Mouse (Mus musculus) kidney, embryonic 15.5 days (tissue): ENCODE data around the gene Olfr1444. TPM values are rescaled to one million over a fixed set of nuclear protein-coding genes. Genes with fewer than 3 reads are reported as not detected.

ENCODE experiments used
- ATAC-seq: fragments of 200-750 bp; cut with Nextera tagmentation; replicated peaks from 2 replicates; pipeline ENCODE4 v1.8.0; 2017; ENCODE audit warnings: moderate TSS enrichment; ENCODE audit not compliant: low FRiP score
- H3K27ac ChIP-seq: fragments of 300-500 bp; sonication (generic); 2 replicates; pipeline ENCODE4 v1.5.1; 2015; ENCODE audit warnings: mild to moderate bottlenecking, inconsistent platforms
- H3K27me3 ChIP-seq: fragments of 300-500 bp; sonication (generic); 2 replicates; pipeline ENCODE4 v1.6.1; 2015; ENCODE audit warnings: inconsistent platforms
- H3K36me3 ChIP-seq: fragments of 300-500 bp; sonication (generic); 2 replicates; pipeline ENCODE4 v1.6.1; 2015; ENCODE audit warnings: inconsistent platforms
- H3K4me1 ChIP-seq: fragments of 300-500 bp; sonication (generic); 2 replicates; pipeline ENCODE4 v1.6.1; 2015; ENCODE audit warnings: inconsistent platforms
- H3K4me2 ChIP-seq: fragments of 300-500 bp; sonication (generic); 2 replicates; pipeline ENCODE4 v1.6.1; 2015; ENCODE audit warnings: moderate library complexity, mild to moderate bottlenecking, inconsistent platforms
- H3K4me3 ChIP-seq: fragments of 300-500 bp; sonication (generic); replicated peaks from 2 replicates; pipeline ENCODE4 v1.5.1; 2015; ENCODE audit warnings: mild to moderate bottlenecking, inconsistent platforms
- H3K9ac ChIP-seq: fragments of 300-500 bp; sonication (generic); 2 replicates; pipeline ENCODE4 v1.6.1; 2015; ENCODE audit warnings: mild to moderate bottlenecking, inconsistent platforms
- H3K9me3 ChIP-seq: fragments of 300-500 bp; sonication (generic); replicated peaks from 2 replicates; pipeline ENCODE4 v1.6.1; 2016; ENCODE audit warnings: inconsistent platforms
- WGBS: fragments of 180-500 bp; shearing (Covaris S2); methylation state at CpG from one replicate; pipeline ENCODE4 v1.1.7; 2015; ENCODE audit warnings: mixed read lengths; 5-methylcytosine and 5-hydroxymethylcytosine counted together
- polyA plus RNA-seq: library from polyadenylated mRNA; unstranded; fragments of >200 nt; fragmentation: Nextera tagmentation; extraction: Ambion mirVana; gene quantifications from 2 replicates; pipeline ENCODE4 v1.2.1, GENCODE M21; 2015

Gene Olfr1444
- not detected in 2 replicates for polyA plus RNA-seq

GRCm38 (mm10) chr19:12856983-12857382, at the start of gene Olfr1444:
Olfr1444 (plus strand) TSS chr19:12857283.
- WGBS = 55% methylated on average over 1 of the region's 1 CpGs

GRCm38 (mm10) chr19:12812644-12813364, 44.3 kb upstream of the Olfr1444 start:
- no peaks in the 10 kb centered on the region for H3K36me3 ChIP-seq
- H3K27ac ChIP-seq = 0 out of 2 replicates have a peak overlapping the region, but pooled peaks have one; percentile 27
- H3K4me3 ChIP-seq = no peak overlapping the region
- WGBS = 76% methylated on average over 1 of the region's 1 CpGs
- no peaks in the 10 kb centered on the region for H3K9me3 ChIP-seq
- H3K9ac ChIP-seq = no peak overlapping the region
- H3K4me1 ChIP-seq = no peaks in the 10 kb centered on the region
- no peak overlapping the region for H3K4me2 ChIP-seq
- no peak for ATAC-seq
- H3K27me3 ChIP-seq = no peaks in the 10 kb centered on the region

More at GRCm38 (mm10) chr19:12856983-12857382, at the start of gene Olfr1444:
- no peaks in the 10 kb centered on the region for H3K27me3 ChIP-seq
- ATAC-seq = no peak
- no peak within 1 kb of the TSS for H3K9ac ChIP-seq
- no peak within 1 kb of the TSS for H3K4me2 ChIP-seq
- no peak within 1 kb of the TSS for H3K27ac ChIP-seq
- no peaks in the 10 kb centered on the region for H3K4me1 ChIP-seq
- H3K9me3 ChIP-seq = no peaks in the 10 kb centered on the region; the same call in 1 of the 2 replicates
- H3K4me3 ChIP-seq = no peak within 1 kb of the TSS
- H3K36me3 ChIP-seq = no peaks in the 10 kb centered on the region

- Histone ChIP-seq H3K27me3 (no peaks in the 10 kb centered on the region), H3K4me3 (no peak overlapping the region), H3K9me3 (no peaks in the 10 kb centered on the region), H3K4me1 (no peaks in the 10 kb centered on the region), H3K27ac (no peak overlapping the region), H3K4me2 (no peak overlapping the region), H3K36me3 (no peaks in the 10 kb centered on the region), H3K9ac (no peak overlapping the region)
- ATAC-seq = no peak
- 72% methylated on average over 1 of the region's 1 CpGs for WGBS
These were observed 43.2 kb upstream of the Olfr1444 start for GRCm38 (mm10) chr19:12813883-12814282.

- no peak overlapping the region for H3K4me3 ChIP-seq
- WGBS = 84% methylated on average over 1 of the region's 1 CpGs
- no peaks in the 10 kb centered on the region for H3K27me3 ChIP-seq
- no peak overlapping the region for H3K27ac ChIP-seq
- no peaks in the 10 kb centered on the region for H3K4me1 ChIP-seq
- no peaks in the 10 kb centered on the region for H3K36me3 ChIP-seq
- H3K4me2 ChIP-seq = no peak overlapping the region
- no peaks in the 10 kb centered on the region for H3K9me3 ChIP-seq
- no peak for ATAC-seq
- no peak overlapping the region for H3K9ac ChIP-seq
These were observed 38.6 kb upstream of the Olfr1444 start for GRCm38 (mm10) chr19:12818507-12818906.

GRCm38 (mm10) chr19:12820383-12820782, 36.7 kb upstream of the Olfr1444 start:
- H3K9ac ChIP-seq = no peak overlapping the region
- 30% methylated on average over 4 of the region's 4 CpGs for WGBS
- no peaks in the 10 kb centered on the region for H3K36me3 ChIP-seq
- H3K9me3 ChIP-seq = no peaks in the 10 kb centered on the region
- H3K27ac ChIP-seq = no peak overlapping the region
- no peaks in the 10 kb centered on the region for H3K4me1 ChIP-seq
- no peaks in the 10 kb centered on the region for H3K27me3 ChIP-seq
- H3K4me2 ChIP-seq = no peak overlapping the region
- H3K4me3 ChIP-seq = no peak overlapping the region
- no peak for ATAC-seq

GRCm38 (mm10) chr19:12824549-12824948, 32.5 kb upstream of the Olfr1444 start:
- Histone ChIP-seq H3K9ac (no peak overlapping the region), H3K4me1 (no peaks in the 10 kb centered on the region), H3K36me3 (no peaks in the 10 kb centered on the region), H3K4me2 (no peak overlapping the region), H3K9me3 (no peaks in the 10 kb centered on the region), H3K27me3 (no peaks in the 10 kb centered on the region), H3K4me3 (no peak overlapping the region), H3K27ac (no peak overlapping the region)
- 81% methylated on average over 4 of the region's 4 CpGs for WGBS
- no peak for ATAC-seq

- Histone ChIP-seq H3K36me3 (no peaks in the 10 kb centered on the region), H3K27me3 (no peaks in the 10 kb centered on the region), H3K4me2 (no peak overlapping the region), H3K9ac (no peak overlapping the region), H3K9me3 (no peaks in the 10 kb centered on the region), H3K4me1 (no peaks in the 10 kb centered on the region), H3K27ac (no peak overlapping the region), H3K4me3 (no peak overlapping the region)
- ATAC-seq = no peak
- WGBS = 70% methylated on average over 2 of the region's 2 CpGs
These were observed 26.2 kb upstream of the Olfr1444 start for GRCm38 (mm10) chr19:12830823-12831430.

- no peak overlapping the region for H3K27ac ChIP-seq
- ATAC-seq = no peak
- H3K36me3 ChIP-seq = no peaks in the 10 kb centered on the region
- H3K27me3 ChIP-seq = no peaks in the 10 kb centered on the region
- no peak overlapping the region for H3K9ac ChIP-seq
- WGBS = 59% methylated on average over 1 of the region's 1 CpGs
- no peak overlapping the region for H3K4me2 ChIP-seq
- H3K4me3 ChIP-seq = no peak overlapping the region
- no peaks in the 10 kb centered on the region for H3K9me3 ChIP-seq
- no peaks in the 10 kb centered on the region for H3K4me1 ChIP-seq
These were observed 25.5 kb upstream of the Olfr1444 start for GRCm38 (mm10) chr19:12831559-12831958.

- H3K9me3 ChIP-seq = no peaks in the 10 kb centered on the region
- no peaks in the 10 kb centered on the region for H3K36me3 ChIP-seq
- WGBS = 74% methylated on average over 3 of the region's 3 CpGs
- H3K9ac ChIP-seq = no peak overlapping the region
- H3K4me3 ChIP-seq = no peak overlapping the region
- H3K4me2 ChIP-seq = no peak overlapping the region
- H3K27ac ChIP-seq = no peak overlapping the region
- H3K4me1 ChIP-seq = no peaks in the 10 kb centered on the region
- ATAC-seq = no peak
- H3K27me3 ChIP-seq = no peaks in the 10 kb centered on the region
These were observed 23.5 kb upstream of the Olfr1444 start for GRCm38 (mm10) chr19:12833625-12834024.

GRCm38 (mm10) chr19:12838507-12838906, 18.6 kb upstream of the Olfr1444 start:
- H3K9me3 ChIP-seq = no peaks in the 10 kb centered on the region
- no peaks in the 10 kb centered on the region for H3K4me1 ChIP-seq
- no peaks in the 10 kb centered on the region for H3K36me3 ChIP-seq
- no peak for ATAC-seq
- 77% methylated on average over 1 of the region's 1 CpGs for WGBS
- no peak overlapping the region for H3K4me2 ChIP-seq
- H3K27ac ChIP-seq = no peak overlapping the region
- H3K9ac ChIP-seq = no peak overlapping the region
- H3K4me3 ChIP-seq = no peak overlapping the region
- H3K27me3 ChIP-seq = no peaks in the 10 kb centered on the region

- H3K27me3 ChIP-seq = no peaks in the 10 kb centered on the region
- no peak within 1 kb of the TSS for H3K4me2 ChIP-seq
- no peak for ATAC-seq
- no peaks in the 10 kb centered on the region for H3K4me1 ChIP-seq
- H3K36me3 ChIP-seq = no peaks in the 10 kb centered on the region
- H3K4me3 ChIP-seq = no peak within 1 kb of the TSS
- no peaks in the 10 kb centered on the region for H3K9me3 ChIP-seq
- H3K27ac ChIP-seq = no peak within 1 kb of the TSS
- H3K9ac ChIP-seq = no peak within 1 kb of the TSS
These were observed 10.7 kb upstream of the Olfr1444 start, which contains the start of gene Gm5244 for GRCm38 (mm10) chr19:12846382-12846781. Gm5244 (plus strand) TSS chr19:12846682.

- Histone ChIP-seq H3K4me1 (no peaks in the 10 kb centered on the region), H3K4me2 (no peak within 1 kb of the TSS), H3K4me3 (no peak within 1 kb of the TSS), H3K27me3 (no peaks in the 10 kb centered on the region), H3K9me3 (no peaks in the 10 kb centered on the region), H3K27ac (no peak within 1 kb of the TSS), H3K9ac (no peak within 1 kb of the TSS), H3K36me3 (no peaks in the 10 kb centered on the region)
- 89% methylated on average over 2 of the region's 2 CpGs for WGBS
- ATAC-seq = no peak
These were observed 26.5 kb downstream of the Olfr1444 start, which contains the start of gene Olfr1445 for GRCm38 (mm10) chr19:12883555-12883954. Olfr1445 (plus strand) TSS chr19:12883855.
